Mouse (Mus musculus) limb, embryonic 11.5 days (tissue): ENCODE measurements around the gene Stpg3. TPM values are rescaled to one million over a fixed set of nuclear protein-coding genes. Genes with fewer than 3 reads are reported as not detected.

ENCODE experiments used
- ATAC-seq: fragments of 200-750 bp; cut with Nextera tagmentation; 2 replicates; pipeline ENCODE4 v1.8.0; 2017; ENCODE audit warnings: low read depth; ENCODE audit not compliant: insufficient number of reproducible peaks, low FRiP score, low TSS enrichment
- DNase-seq: peaks from one replicate; pipeline ENCODE4 v3.0.0-alpha.2; 2015; ENCODE audit warnings: low spot score
- H3K27ac ChIP-seq: fragments of 300-500 bp; sonication (generic); replicated peaks from 2 replicates; pipeline ENCODE4 v1.5.1; 2014; ENCODE audit warnings: low read depth, mild to moderate bottlenecking, low read length
- H3K27me3 ChIP-seq: fragments of 300-500 bp; sonication (generic); 2 replicates; pipeline ENCODE4 v1.6.1; 2014; ENCODE audit warnings: mild to moderate bottlenecking, low read length, mixed read lengths; ENCODE audit not compliant: control insufficient read depth, insufficient read depth
- H3K36me3 ChIP-seq: fragments of 300-500 bp; sonication (generic); 2 replicates; pipeline ENCODE4 v1.6.1; 2014; ENCODE audit warnings: mild to moderate bottlenecking, low read length, moderate library complexity, mixed read lengths; ENCODE audit not compliant: control insufficient read depth, insufficient read depth
- H3K4me1 ChIP-seq: fragments of 300-500 bp; sonication (generic); 2 replicates; pipeline ENCODE4 v1.6.1; 2014; ENCODE audit warnings: low read length, mixed read lengths; ENCODE audit not compliant: control insufficient read depth, insufficient read depth
- H3K4me2 ChIP-seq: fragments of 300-500 bp; sonication (generic); 2 replicates; pipeline ENCODE4 v1.6.1; 2014; ENCODE audit warnings: low read depth, mild to moderate bottlenecking, moderate library complexity; ENCODE audit not compliant: severe bottlenecking
- H3K4me3 ChIP-seq: fragments of 300-500 bp; sonication (generic); 2 replicates; pipeline ENCODE4 v1.5.1; 2014; ENCODE audit warnings: low read depth, low read length
- H3K9ac ChIP-seq: fragments of 300-500 bp; sonication (generic); 2 replicates; pipeline ENCODE4 v1.6.1; 2014; ENCODE audit warnings: mild to moderate bottlenecking, low read length
- H3K9me3 ChIP-seq: fragments of 300-500 bp; sonication (generic); 2 replicates; pipeline ENCODE4 v1.6.1; 2016; ENCODE audit warnings: low read length; ENCODE audit not compliant: control insufficient read depth
- WGBS: fragments of 180-500 bp; shearing (Covaris S2); extraction: QIAGEN DNeasy Blood & Tissue Kit; methylation state at CpG from one replicate; pipeline ENCODE4 v1.1.7; 2014; 5-methylcytosine and 5-hydroxymethylcytosine counted together
- polyA plus RNA-seq: library from polyadenylated mRNA; unstranded; fragments of >200 nt; fragmentation: Nextera tagmentation; extraction: Ambion mirVana; gene quantifications from 2 replicates; pipeline ENCODE4 v1.2.1, GENCODE M21; 2014

Stpg3 gene
- polyA plus RNA-seq, 1 experiment from 2014 or later = 0.19 TPM

- no peaks in the 10 kb centered on the region for H3K27me3 ChIP-seq
- ATAC-seq (peak; percentile 96), DNase-seq (peak; percentile 97)
- peaks cover 8% of the 10 kb centered on the region for H3K4me1 ChIP-seq
- no peaks in the 10 kb centered on the region for H3K9me3 ChIP-seq
- H3K27ac ChIP-seq = peak overlapping the region; percentile 96
- peak overlapping the region; percentile 85 for H3K4me3 ChIP-seq
- H3K9ac ChIP-seq = peak overlapping the region; percentile 65
- peaks cover 2% of the 10 kb centered on the region; the same call in 1 of the 2 replicates for H3K36me3 ChIP-seq
- peak overlapping the region; percentile 64 for H3K4me2 ChIP-seq
- WGBS = 2% methylated on average over 41 of the region's 41 CpGs
These were observed 10.6 kb upstream of the Stpg3 start for GRCm38 (mm10) chr2:25224766-25225752.

GRCm38 (mm10) chr2:25224492-25224765 lies 10.0 kb upstream of the Stpg3 start, which contains the start of gene Tubb4b:
TSS of gene Tubb4b (minus strand) at chr2:25224702.
- under 1% methylated on average over 17 of the region's 17 CpGs for WGBS
- peak within 1 kb of the TSS; percentile 93 for H3K4me2 ChIP-seq

DNA sequence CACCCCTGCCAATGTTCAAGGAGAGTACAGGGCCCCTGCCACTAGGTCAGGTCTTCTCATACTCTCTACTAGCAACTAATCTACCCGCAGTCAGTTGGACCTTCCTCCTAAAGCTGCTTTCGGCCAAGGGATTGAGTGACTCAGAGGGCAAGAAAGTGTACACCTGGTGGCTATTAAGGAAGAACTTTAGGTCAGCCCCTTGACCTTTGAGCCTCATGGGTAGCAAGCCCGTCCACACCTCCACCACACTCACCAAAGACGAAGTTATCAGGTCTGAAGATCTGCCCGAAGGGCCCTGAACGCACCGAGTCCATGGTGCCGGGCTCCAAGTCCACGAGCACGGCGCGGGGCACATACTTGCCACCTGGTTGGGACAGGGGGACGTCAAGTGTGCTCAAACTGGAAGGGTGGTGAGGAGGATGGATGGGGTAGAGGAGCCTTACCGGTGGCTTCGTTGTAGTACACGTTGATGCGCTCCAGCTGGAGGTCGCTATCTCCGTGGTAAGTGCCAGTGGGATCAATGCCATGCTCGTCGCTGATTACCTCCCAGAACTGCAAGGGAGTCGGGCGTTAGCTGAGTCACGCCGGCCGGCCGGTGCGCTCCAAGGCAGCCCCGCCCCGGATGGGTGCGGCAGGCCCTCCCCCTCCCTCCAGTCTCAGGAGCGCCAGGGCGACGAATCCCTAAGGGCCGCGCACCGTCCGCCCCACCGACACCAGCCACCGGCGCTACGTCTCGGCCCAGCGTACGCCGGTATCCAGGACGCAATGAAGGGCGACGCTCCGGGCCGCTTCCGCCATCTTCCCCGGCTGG lies 9.4 kb upstream of the Stpg3 start:
- Histone ChIP-seq H3K9me3 (no peaks in the 10 kb centered on the region), H3K27me3 (no peaks in the 10 kb centered on the region), H3K4me3 (peak overlapping the region; percentile 85), H3K4me1 (peaks cover 8% of the 10 kb centered on the region), H3K36me3 (peaks cover 2% of the 10 kb centered on the region; the same call in 1 of the 2 replicates), H3K4me2 (peak overlapping the region; percentile 93), H3K27ac (peak overlapping the region; percentile 88), H3K9ac (peak overlapping the region; percentile 82)
- DNase-seq = peak; percentile 36
- ATAC-seq = peak; percentile 16
- WGBS = 1% methylated on average over 53 of the region's 53 CpGs

More at GRCm38 (mm10) chr2:25224492-25224765, 10.0 kb upstream of the Stpg3 start, which contains the start of gene Tubb4b:
- Histone ChIP-seq H3K27ac (peak within 1 kb of the TSS; percentile 96), H3K4me3 (peak within 1 kb of the TSS; percentile 85), H3K27me3 (no peaks in the 10 kb centered on the region), H3K9me3 (no peaks in the 10 kb centered on the region), H3K4me1 (peaks cover 8% of the 10 kb centered on the region), H3K36me3 (peaks cover 2% of the 10 kb centered on the region; the same call in 1 of the 2 replicates), H3K9ac (peak within 1 kb of the TSS; percentile 82)
- DNase-seq = no peak
- ATAC-seq = no peak

- Histone ChIP-seq H3K9me3 (no peaks in the 10 kb centered on the region), H3K36me3 (peaks cover 2% of the 10 kb centered on the region; the same call in 1 of the 2 replicates), H3K4me3 (no peak overlapping the region), H3K27me3 (no peaks in the 10 kb centered on the region), H3K27ac (no peak overlapping the region), H3K4me1 (peaks cover 8% of the 10 kb centered on the region), H3K4me2 (no peak overlapping the region), H3K9ac (no peak overlapping the region)
- DNase-seq (no peak), ATAC-seq (no peak)
- 69% methylated on average over 5 of the region's 5 CpGs for WGBS
These were observed 6.9 kb upstream of the Stpg3 start for GRCm38 (mm10) chr2:25221331-25221772.

DNA sequence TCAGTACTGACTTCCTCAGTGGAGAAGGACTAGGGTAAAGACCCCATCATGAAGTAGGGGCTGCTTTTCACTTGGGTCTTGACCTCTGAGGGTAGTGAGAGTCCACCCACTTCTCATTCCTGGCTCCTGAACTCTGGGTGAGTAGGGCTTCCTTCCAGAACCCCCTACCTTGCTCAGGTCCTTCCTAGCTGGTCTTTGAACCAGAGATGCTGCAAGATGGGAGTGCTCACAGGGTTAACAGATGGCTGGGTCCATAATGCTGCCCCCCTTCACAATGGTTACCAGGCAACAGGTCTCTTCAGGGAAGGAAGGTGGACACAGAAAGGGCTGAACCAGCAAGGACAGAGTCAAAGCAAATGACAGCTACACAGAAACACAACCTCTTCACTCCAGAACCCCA lies 4.0 kb upstream of the Stpg3 start, which contains the start of gene Fam166a:
Gene Fam166a, plus strand, starts transcription at position 301 of the 400 bp plus-strand sequence.
- ATAC-seq (no peak), DNase-seq (no peak)
- Histone ChIP-seq H3K27me3 (no peaks in the 10 kb centered on the region), H3K27ac (no peak within 1 kb of the TSS), H3K4me1 (peaks cover 3% of the 10 kb centered on the region; the same call in 1 of the 2 replicates), H3K4me2 (no peak within 1 kb of the TSS), H3K4me3 (no peak within 1 kb of the TSS), H3K36me3 (peaks cover 2% of the 10 kb centered on the region; the same call in 1 of the 2 replicates), H3K9ac (no peak within 1 kb of the TSS), H3K9me3 (no peaks in the 10 kb centered on the region)

GRCm38 (mm10) chr2:25217666-25218065 lies 3.2 kb upstream of the Stpg3 start:
- no peak for ATAC-seq
- H3K27ac ChIP-seq = no peak overlapping the region
- H3K4me1 ChIP-seq = no peaks in the 10 kb centered on the region
- no peaks in the 10 kb centered on the region for H3K9me3 ChIP-seq
- peaks cover 2% of the 10 kb centered on the region; the same call in 1 of the 2 replicates for H3K36me3 ChIP-seq
- no peak overlapping the region for H3K4me2 ChIP-seq
- no peak overlapping the region for H3K9ac ChIP-seq
- no peak for DNase-seq
- 60% methylated on average over 2 of the region's 2 CpGs for WGBS
- no peak overlapping the region for H3K4me3 ChIP-seq
- no peaks in the 10 kb centered on the region for H3K27me3 ChIP-seq

DNA sequence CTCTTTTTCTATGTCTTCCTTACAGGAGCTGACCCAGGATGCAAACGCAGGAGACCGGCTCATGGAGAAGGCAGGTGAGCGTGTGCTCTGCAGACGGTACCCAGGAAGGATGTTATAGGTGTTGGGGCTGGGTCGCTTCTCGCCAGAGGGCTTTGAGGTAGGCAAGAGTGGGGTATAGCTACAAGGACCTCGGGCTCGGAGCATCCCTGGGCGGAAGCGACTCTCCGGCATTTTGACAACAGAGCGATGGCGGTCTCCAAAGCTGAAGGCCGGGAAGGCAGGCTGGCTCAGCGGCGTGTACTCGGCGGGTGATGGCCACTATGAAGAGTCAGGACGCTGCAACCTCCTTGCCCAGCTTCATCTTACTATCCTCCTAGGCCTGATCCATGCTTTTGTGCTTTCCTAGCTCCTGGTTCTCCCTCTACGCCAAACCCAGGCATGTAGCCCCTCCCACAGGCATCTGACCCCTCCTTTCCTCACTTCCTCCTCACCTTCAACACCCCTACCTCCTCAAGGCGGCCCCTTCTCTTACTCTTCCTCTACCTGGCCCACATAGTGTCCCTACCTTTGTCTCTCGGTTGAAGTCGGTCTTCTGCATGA lies 1.1 kb downstream of the Stpg3 start:
- ATAC-seq (no peak), DNase-seq (no peak)
- H3K27me3 ChIP-seq = no peaks in the 10 kb centered on the region
- no peak overlapping the region for H3K4me3 ChIP-seq
- WGBS = 65% methylated on average over 23 of the region's 23 CpGs
- peaks cover 10% of the 10 kb centered on the region for H3K4me1 ChIP-seq
- H3K9me3 ChIP-seq = no peaks in the 10 kb centered on the region
- H3K4me2 ChIP-seq = no peak overlapping the region
- H3K36me3 ChIP-seq = 0 out of 2 replicates have a peak, but pooled peaks cover 2% of the 10 kb centered on the region
- no peak overlapping the region for H3K27ac ChIP-seq
- H3K9ac ChIP-seq = no peak overlapping the region
